Mouse (Mus musculus): ENCODE results near the gene Olfr619.

Gene Olfr619

DNA sequence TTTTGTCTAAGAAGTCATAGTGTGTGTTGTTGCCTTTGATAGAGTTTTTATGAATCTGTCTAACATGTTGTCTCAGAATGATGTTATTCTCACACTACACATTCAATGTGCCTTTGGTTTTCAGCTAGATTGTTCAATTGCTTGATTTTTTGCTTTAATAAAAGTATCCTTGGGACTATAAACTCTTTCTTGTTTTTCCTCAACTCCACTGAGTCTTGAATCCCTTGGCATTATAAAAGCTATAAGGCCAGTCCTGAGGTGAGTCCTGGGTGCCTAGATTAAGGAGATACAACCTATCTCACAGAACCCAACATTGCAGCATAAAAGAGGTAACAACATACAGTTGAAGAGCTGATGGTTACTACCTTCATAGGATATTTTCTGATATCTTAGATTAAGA is at the start of gene Olfr619:
Gene Olfr619 (plus strand): TSS at position 301 of the 400 bp plus-strand sequence.
- no peak for DNase-seq

DNA sequence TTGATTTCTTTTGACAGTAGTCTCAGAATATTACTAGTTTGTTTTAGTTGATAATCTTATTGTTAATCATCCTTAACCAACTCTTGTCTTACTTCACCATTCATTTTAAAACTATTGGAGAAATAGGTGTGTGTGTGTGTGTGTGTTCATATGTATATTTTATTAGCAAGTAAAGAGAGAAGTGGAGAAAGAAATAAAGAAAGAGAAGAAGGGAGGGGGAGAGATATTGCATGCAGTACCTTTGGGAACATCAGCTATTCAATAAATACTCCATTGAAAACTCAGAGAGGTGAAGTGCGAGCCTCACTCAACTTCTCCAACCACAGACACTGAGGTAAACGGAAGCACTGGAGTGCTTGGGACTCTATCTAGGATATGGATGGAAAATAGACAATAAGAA is 44.6 kb upstream of the Olfr619 start, which contains the start of gene Olfr615:
Gene Olfr615 (plus strand): TSS at position 301 of the 400 bp plus-strand sequence.
- no peak for DNase-seq

DNA sequence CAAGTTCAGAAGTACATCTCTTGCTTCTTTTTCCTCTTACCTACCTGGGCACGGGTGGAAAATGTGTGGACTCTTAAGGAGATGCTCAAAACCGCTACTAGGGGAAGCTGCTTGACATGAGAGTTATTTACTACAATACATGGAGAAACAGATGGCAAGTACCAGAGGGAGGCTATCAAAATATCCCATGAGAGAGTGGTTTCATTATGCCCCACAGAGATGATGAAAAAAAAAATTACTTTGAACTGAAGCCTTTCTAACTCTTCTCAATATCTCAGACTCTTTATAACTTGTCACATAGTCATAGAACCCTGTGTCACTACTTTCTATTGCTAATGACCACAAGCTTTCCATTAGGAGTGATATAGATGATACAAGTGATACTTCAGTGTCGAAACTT is 31.3 kb upstream of the Olfr619 start, which contains the start of gene Olfr616:
Gene Olfr616 (minus strand): TSS at position 101 of the 400 bp plus-strand sequence.
- no peak for DNase-seq

- DNase-seq = no peak
Measured at GRCm38 (mm10) chr7:103572761-103573160, 27.6 kb upstream of the Olfr619 start, which contains the start of gene Olfr617. Olfr617 (plus strand) TSS chr7:103573061.

DNA sequence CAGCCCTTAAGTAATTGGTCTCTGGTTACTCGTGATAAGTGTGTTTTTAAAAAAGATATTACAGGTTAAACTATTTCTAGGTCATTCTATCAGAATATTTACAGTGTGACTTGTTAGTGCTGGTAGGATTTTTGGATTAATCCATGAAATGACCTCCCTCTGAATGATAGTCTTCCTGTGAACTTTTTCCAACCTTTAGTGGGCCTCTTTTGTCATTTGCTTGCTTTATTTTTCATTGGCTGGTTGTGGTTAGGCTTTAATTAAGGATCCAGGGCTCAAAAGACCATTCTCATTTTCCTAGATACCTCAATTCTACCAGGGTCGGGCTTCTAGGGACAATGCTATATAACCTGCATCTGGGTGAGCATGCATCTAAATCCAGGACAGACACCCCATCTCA is 10.6 kb upstream of the Olfr619 start, which contains the start of gene Olfr618:
Gene Olfr618 (plus strand): TSS at position 301 of the 400 bp plus-strand sequence.
- DNase-seq = no peak

- DNase-seq = no peak
Measured at GRCm38 (mm10) chr7:103607425-103607824, 7.0 kb downstream of the Olfr619 start.

- no peak for DNase-seq
Measured at GRCm38 (mm10) chr7:103612434-103612833, 12.1 kb downstream of the Olfr619 start, which contains the start of gene Olfr620. Olfr620 (minus strand) TSS chr7:103612534.

- DNase-seq = no peak
Measured at GRCm38 (mm10) chr7:103636795-103637194, 36.4 kb downstream of the Olfr619 start.

- DNase-seq = no peak
Measured at GRCm38 (mm10) chr7:103642602-103643001, 42.2 kb downstream of the Olfr619 start, which contains the start of gene Olfr622. Olfr622 (minus strand) TSS chr7:103642702.

DNA sequence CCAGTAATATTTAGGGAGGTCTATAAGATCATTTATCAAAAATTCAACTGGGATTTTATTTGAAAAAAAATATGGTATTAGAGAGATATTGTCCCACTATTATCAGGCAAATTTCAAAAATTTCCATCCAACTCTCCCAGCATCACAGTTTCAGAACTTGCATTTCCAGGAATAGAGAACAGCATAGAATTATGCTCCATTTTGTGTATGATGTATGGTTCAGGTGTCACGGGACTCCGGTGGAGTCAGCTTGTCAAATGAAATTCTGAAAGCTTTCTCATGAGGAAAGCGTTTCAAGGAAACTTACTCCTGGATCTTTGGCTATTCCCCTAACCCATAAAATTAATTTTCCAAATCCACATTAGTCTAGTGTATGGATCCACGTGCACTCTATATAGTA is 43.7 kb downstream of the Olfr619 start:
- DNase-seq = no peak

All from cerebellum, postnatal 14 days (tissue).